Mouse (Mus musculus) B cell, adult 62 days (primary cell): ENCODE measurements around the gene Eps8l1. TPM values are rescaled to one million over a fixed set of nuclear protein-coding genes. Genes with fewer than 3 reads are reported as not detected.

Source experiments
- total RNA-seq: library from RNA; stranded (reverse); gene quantifications from 4 replicates; pipeline ENCODE4 v1.2.4, GENCODE M21; 2023

Eps8l1 gene
- 17.0 to 42.8 TPM (median 33.0 TPM) in 4 replicates for total RNA-seq

GRCm38 (mm10) chr7:4460576-4461434 lies at the start of gene Eps8l1:
Gene Eps8l1, plus strand, starts transcription at chr7:4460674.

GRCm38 (mm10) chr7:4445216-4445791 lies 15.2 kb upstream of the Eps8l1 start, which contains the start of gene Rdh13:
Gene Rdh13, minus strand, starts transcription at chr7:4445649.

GRCm38 (mm10) chr7:4501558-4502397 lies 41.3 kb downstream of the Eps8l1 start, which contains the start of gene Ppp1r12c:
Gene Ppp1r12c, minus strand, starts transcription at chr7:4501680.

GRCm38 (mm10) chr7:4516332-4517050 lies 56.0 kb downstream of the Eps8l1 start, which contains the start of gene Tnnt1:
Gene Tnnt1, minus strand, starts transcription at chr7:4516382.

GRCm38 (mm10) chr7:4524212-4524922 lies 63.9 kb downstream of the Eps8l1 start, which contains the start of gene Tnni3:
Gene Tnni3, minus strand, starts transcription at chr7:4524229.

Other genes starting within 250 kb of the Eps8l1 start
- gene Lilra5, start 222.9 kb upstream of the Eps8l1 start, total RNA-seq = 0.26 to 0.27 TPM in 2 of 4 replicates, not detected in the others
- gene Ncr1, start 123.0 kb upstream of the Eps8l1 start, total RNA-seq = 0.40 to 1.1 TPM (median 0.66 TPM) in 4 replicates
- 0.13 TPM in 1 of 4 replicates, not detected in the others for gene Gp6, start 62.9 kb upstream of the Eps8l1 start, total RNA-seq
- gene Rdh13, start 15.0 kb upstream of the Eps8l1 start, total RNA-seq = 8.5 to 10.2 TPM (median 9.3 TPM) in 4 replicates
- gene Ppp1r12c, start 41.0 kb downstream of the Eps8l1 start, total RNA-seq = 243 to 274 TPM (median 259 TPM) in 4 replicates
- gene Tnnt1, start 55.7 kb downstream of the Eps8l1 start, total RNA-seq = not detected in 4 replicates
- 1.5 TPM in 1 of 4 replicates, not detected in the others for gene Tnni3, start 63.6 kb downstream of the Eps8l1 start, total RNA-seq
- 0.24 to 0.26 TPM (median 0.25 TPM) in 3 of 4 replicates, not detected in the other for gene Dnaaf3, start 71.8 kb downstream of the Eps8l1 start, total RNA-seq
- 1.2 TPM in 1 of 4 replicates, not detected in the others for gene Syt5, start 86.9 kb downstream of the Eps8l1 start, total RNA-seq
- gene Ptprh, start 143.4 kb downstream of the Eps8l1 start, total RNA-seq = 0.16 TPM in 1 of 4 replicates, not detected in the others
- 50.2 to 57.5 TPM (median 54.8 TPM) in 4 replicates for gene Tmem86b, start 170.7 kb downstream of the Eps8l1 start, total RNA-seq
- 264 to 268 TPM (median 267 TPM) in 4 replicates for gene Ppp6r1, start 198.3 kb downstream of the Eps8l1 start, total RNA-seq
- gene Hspbp1, start 224.4 kb downstream of the Eps8l1 start, total RNA-seq = 73.6 to 82.3 TPM (median 79.6 TPM) in 4 replicates
- not detected in 4 replicates for gene Brsk1, start 229.9 kb downstream of the Eps8l1 start, total RNA-seq